Mouse (Mus musculus): ENCODE measurements around the gene Tmeff1.

GRCm38 (mm10) chr4:48676570-48677185 is 91.7 kb downstream of the Tmeff1 start:
- TF ChIP-seq CTCF (IDR thresholded peaks at IDR 0.05; ENCODE audit: extremely low read depth, insufficient read depth, insufficient read length, insufficient replicate concordance) (no peak), POLR2A (IDR thresholded peaks at IDR 0.05; ENCODE audit: low read depth, low read length) (no peak)
